ENCODE assay signal across 8 mouse cellular contexts in the genomic region with DNA sequence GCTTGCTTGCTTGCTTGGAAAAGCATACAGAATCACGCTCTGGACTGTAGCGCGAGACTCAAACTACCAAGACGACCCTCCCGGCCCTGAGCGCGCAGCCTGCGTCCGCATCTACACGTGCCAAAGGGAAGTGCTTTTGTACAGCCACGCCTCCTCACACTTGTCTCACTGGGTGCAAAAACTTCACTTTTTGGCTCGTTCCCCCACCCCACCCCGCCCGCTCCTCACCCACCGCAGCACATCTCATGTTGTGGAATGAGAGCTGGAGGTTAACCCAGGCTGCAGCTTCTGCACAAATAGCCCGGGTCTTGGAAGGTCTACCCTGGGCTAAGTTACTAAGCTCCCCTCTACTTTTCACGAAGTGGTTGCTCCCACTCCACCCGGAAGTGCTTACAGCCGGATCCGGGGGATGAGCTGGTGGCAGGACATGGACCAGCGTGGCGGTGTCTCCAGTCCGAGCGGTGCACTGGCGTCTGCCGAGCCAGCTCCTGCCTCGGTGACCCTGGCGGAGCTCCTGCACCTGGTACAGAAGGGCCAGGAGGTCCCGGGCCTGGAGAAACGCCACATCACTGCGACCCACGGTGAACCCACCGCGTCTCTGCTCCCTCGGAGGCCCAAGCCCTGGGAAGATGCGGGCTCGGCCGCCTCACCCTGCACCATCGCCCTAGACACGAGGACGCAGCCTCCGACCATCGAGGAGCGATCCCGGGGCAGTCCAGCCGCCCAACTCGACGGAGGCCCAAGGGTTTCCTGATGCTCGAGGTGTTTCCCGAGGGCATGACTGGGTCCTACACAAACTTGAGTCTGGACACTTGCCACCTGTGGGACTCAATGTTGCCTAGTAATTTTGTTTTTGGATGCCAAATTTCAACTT. TPM values are rescaled to one million over a fixed set of nuclear protein-coding genes. Genes with fewer than 3 reads are reported as not detected.
A peak's percentile ranks its signal among the peaks of the same experiment; 100 is the strongest.
DNase-seq lines count a peak whose midpoint lies in the region; ATAC-seq and TF ChIP-seq lines count a peak whose summit lies in the region.

A gene (plus strand): TSS at position 232 of the 874 bp plus-strand sequence.

- WGBS in forebrain, embryonic 12.5 days = under 1% methylated on average over 49 of the region's 50 CpGs
- under 1% methylated on average over 50 of the region's 50 CpGs for WGBS in heart, postnatal 0 days
- under 1% methylated on average over 50 of the region's 50 CpGs for WGBS in liver, embryonic 16.5 days (ENCODE audit: insufficient replicate concordance)
- WGBS in neural tube, embryonic 13.5 days = under 1% methylated on average over 50 of the region's 50 CpGs

- H3K4me2 ChIP-seq in forebrain, embryonic 12.5 days = peak within 1 kb of the TSS; percentile 93
- peak within 1 kb of the TSS; percentile 97 for H3K4me2 ChIP-seq in heart, postnatal 0 days (ENCODE audit: low read depth, low read length)
- H3K4me2 ChIP-seq in liver, embryonic 16.5 days (ENCODE audit: low read depth, low read length) = peak within 1 kb of the TSS; percentile 73
- peak within 1 kb of the TSS; percentile 80 for H3K4me2 ChIP-seq in neural tube, embryonic 13.5 days

- H3K4me1 ChIP-seq in forebrain, embryonic 12.5 days = peaks cover 19% of the 10 kb centered on the region
- H3K4me1 ChIP-seq in heart, postnatal 0 days (ENCODE audit: control insufficient read depth, insufficient read depth) = no peaks in the 10 kb centered on the region
- H3K4me1 ChIP-seq in liver, embryonic 16.5 days (ENCODE audit: control insufficient read depth, low read depth, low read length) = peaks cover 24% of the 10 kb centered on the region
- peaks cover 22% of the 10 kb centered on the region for H3K4me1 ChIP-seq in neural tube, embryonic 13.5 days (replicated peaks)
- H3K4me1 ChIP-seq in testis, adult 2 months (ENCODE audit: control insufficient read depth, insufficient read depth, low read length) = peaks cover 4% of the 10 kb centered on the region

- no peaks in the 10 kb centered on the region for H3K27me3 ChIP-seq in forebrain, embryonic 12.5 days
- no peaks in the 10 kb centered on the region for H3K27me3 ChIP-seq in heart, postnatal 0 days (ENCODE audit: control insufficient read depth, insufficient read depth, low read length)
- no peaks in the 10 kb centered on the region for H3K27me3 ChIP-seq in liver, embryonic 16.5 days (ENCODE audit: control insufficient read depth, insufficient read depth, low read depth, low read length)
- H3K27me3 ChIP-seq in neural tube, embryonic 13.5 days = no peaks in the 10 kb centered on the region
- no peaks in the 10 kb centered on the region for H3K27me3 ChIP-seq in testis, adult 2 months (ENCODE audit: control insufficient read depth, insufficient read depth, low read length)

- peak; percentile 59 to 75 for DNase-seq in CD8-positive naive resting alpha-beta T cell, adult 2 months (ENCODE audit: low read depth in 2 of 2, low spot score in 2 of 2)
- DNase-seq in c-Kit-positive CD71-positive TER-119-negative erythroid progenitor cells, embryonic 14.5 days (ENCODE audit: low read depth) = peak; percentile 78
- peak; percentile 86 for DNase-seq in heart, postnatal 0 days (ENCODE audit: low spot score)
- DNase-seq in kidney, postnatal 4 days = peak; percentile 85 to 92

- peaks cover 37% of the 10 kb centered on the region for H3K36me3 ChIP-seq in forebrain, embryonic 12.5 days (replicated peaks)
- H3K36me3 ChIP-seq in heart, postnatal 0 days (replicated peaks; ENCODE audit: control insufficient read depth, insufficient read depth, low read length) = peaks cover 33% of the 10 kb centered on the region
- H3K36me3 ChIP-seq in liver, embryonic 16.5 days (ENCODE audit: control insufficient read depth, insufficient read depth) = peaks cover 19% of the 10 kb centered on the region
- peaks cover 37% of the 10 kb centered on the region for H3K36me3 ChIP-seq in neural tube, embryonic 13.5 days
- peaks cover 4% of the 10 kb centered on the region; the same call in 1 of the 2 replicates for H3K36me3 ChIP-seq in testis, adult 2 months (ENCODE audit: control insufficient read depth, insufficient read depth, low read length)

- H3K27ac ChIP-seq in forebrain, embryonic 12.5 days = peak within 1 kb of the TSS; percentile 62
- peak within 1 kb of the TSS; percentile 88 for H3K27ac ChIP-seq in heart, postnatal 0 days (ENCODE audit: low read depth)
- H3K27ac ChIP-seq in liver, embryonic 16.5 days (ENCODE audit: low read length) = peak within 1 kb of the TSS; percentile 85
- H3K27ac ChIP-seq in neural tube, embryonic 13.5 days (replicated peaks) = peak within 1 kb of the TSS; percentile 80
- peak within 1 kb of the TSS; percentile 87 for H3K27ac ChIP-seq in testis, adult 2 months (ENCODE audit: control insufficient read depth, insufficient read depth, low read depth, low read length)

- H3K9ac ChIP-seq in forebrain, embryonic 12.5 days = peak within 1 kb of the TSS; percentile 76
- H3K9ac ChIP-seq in heart, postnatal 0 days (replicated peaks; ENCODE audit: low read depth, low read length) = peak within 1 kb of the TSS; percentile 77
- H3K9ac ChIP-seq in liver, embryonic 16.5 days (ENCODE audit: low read depth, low read length) = peak within 1 kb of the TSS; percentile 85
- H3K9ac ChIP-seq in neural tube, embryonic 13.5 days = peak within 1 kb of the TSS; percentile 88

- H3K9me3 ChIP-seq in forebrain, embryonic 12.5 days = no peaks in the 10 kb centered on the region
- H3K9me3 ChIP-seq in heart, postnatal 0 days (replicated peaks; ENCODE audit: control insufficient read depth, low read length) = no peaks in the 10 kb centered on the region
- no peaks in the 10 kb centered on the region for H3K9me3 ChIP-seq in liver, embryonic 16.5 days (replicated peaks; ENCODE audit: control insufficient read depth, low read length)
- no peaks in the 10 kb centered on the region for H3K9me3 ChIP-seq in neural tube, embryonic 13.5 days

- peak within 1 kb of the TSS; percentile 79 for H3K4me3 ChIP-seq in forebrain, embryonic 12.5 days (replicated peaks)
- peak within 1 kb of the TSS; percentile 97 for H3K4me3 ChIP-seq in heart, postnatal 0 days (ENCODE audit: low read depth, low read length)
- H3K4me3 ChIP-seq in liver, embryonic 16.5 days (ENCODE audit: low read depth, low read length) = peak within 1 kb of the TSS; percentile 88
- peak within 1 kb of the TSS; percentile 92 for H3K4me3 ChIP-seq in neural tube, embryonic 13.5 days
- H3K4me3 ChIP-seq in testis, adult 2 months (ENCODE audit: control insufficient read depth, low read depth, low read length) = peak within 1 kb of the TSS; percentile 92

- TF ChIP-seq CTCF in heart, postnatal 0 days (IDR thresholded peaks at IDR 0.05; ENCODE audit: low read depth) = no peak
- TF ChIP-seq CTCF in testis, adult 2 months (IDR thresholded peaks at IDR 0.05; ENCODE audit: control insufficient read depth, insufficient read depth, insufficient replicate concordance, low read depth, low read length) = no peak

- ATAC-seq in forebrain, embryonic 12.5 days (ENCODE audit: low FRiP score) = peak; percentile 92
- ATAC-seq in heart, postnatal 0 days (ENCODE audit: insufficient read depth, low read depth) = peak; percentile 91
- peak; percentile 84 for ATAC-seq in liver, embryonic 16.5 days (ENCODE audit: low read depth)
- peak; percentile 93 for ATAC-seq in neural tube, embryonic 13.5 days (ENCODE audit: low read depth)

- peak; percentile 86 for TF ChIP-seq POLR2A in testis, adult 2 months (IDR thresholded peaks at IDR 0.05; ENCODE audit: control insufficient read depth, low read depth, low read length)

- peak; percentile 3; the same call in 1 of the 2 replicates for TF ChIP-seq EP300 in heart, postnatal 0 days (IDR thresholded peaks at IDR 0.05; ENCODE audit: low read depth)

RNA-seq across cellular contexts. Expression of the gene that starts here (rescaled TPM):
- 57.2 and 61.2 TPM in 2 replicates for polyA plus RNA-seq in forebrain, embryonic 12.5 days (2016; fragmentation: Nextera tagmentation; extraction: Ambion mirVana)
- total RNA-seq in heart, postnatal 0 days (2014; rRNA removed; ENCODE audit: low replicate concordance) = 75.6 and 80.4 TPM in 2 replicates
- 74.9 and 76.4 TPM in 2 replicates for polyA plus RNA-seq in heart, postnatal 0 days (2015; fragmentation: Nextera tagmentation; extraction: Ambion mirVana)
- 56.1 and 56.6 TPM in 2 replicates for polyA plus RNA-seq in liver, embryonic 16.5 days (2015; fragmentation: Nextera tagmentation; extraction: Ambion mirVana)
- polyA plus RNA-seq in neural tube, embryonic 13.5 days (2015; fragmentation: Nextera tagmentation; extraction: Ambion mirVana) = 47.3 and 56.2 TPM in 2 replicates
- polyA plus RNA-seq in testis, adult 2 months (2012; rRNA removed) = 86.6 and 89.2 TPM in 2 replicates

Comparison
In these comparisons a context has a peak if more than half of its experiments do, and no peak if none do; other contexts are left out.
1. Peak in every context shown above with its lines: DNase-seq, ATAC-seq, H3K4me3 ChIP-seq and H3K27ac ChIP-seq.